Mouse (Mus musculus): ENCODE results near the gene Ntn5.

- TF ChIP-seq CTCF (IDR thresholded peaks at IDR 0.05; ENCODE audit: extremely low read depth, insufficient read length, insufficient replicate concordance, low read depth, low read length), result no peak
- TF ChIP-seq POLR2A (IDR thresholded peaks at IDR 0.05; ENCODE audit: low read depth, low read length), result no peak
Observed at GRCm38 (mm10) chr7:45683396-45684050, at the start of gene Ntn5.

Data from small intestine, adult 2 months (tissue).